Mouse (Mus musculus) CD4-positive, CD25-positive, alpha-beta regulatory T cell, adult 4 months (primary cell): ENCODE results near the gene Ribc2. TPM values are rescaled to one million over a fixed set of nuclear protein-coding genes. Genes with fewer than 3 reads are reported as not detected.

Source experiments
- ATAC-seq: one replicate; pipeline ENCODE4 v1.8.0; 2017
- polyA plus RNA-seq, 2 experiments: library from polyadenylated mRNA; unstranded; fragments of 100-300 nt; shearing (Covaris generic); gene quantifications; one replicate each; pipeline ENCODE4 v1.2.1; 2017

Ribc2 gene
- polyA plus RNA-seq, result not detected

DNA sequence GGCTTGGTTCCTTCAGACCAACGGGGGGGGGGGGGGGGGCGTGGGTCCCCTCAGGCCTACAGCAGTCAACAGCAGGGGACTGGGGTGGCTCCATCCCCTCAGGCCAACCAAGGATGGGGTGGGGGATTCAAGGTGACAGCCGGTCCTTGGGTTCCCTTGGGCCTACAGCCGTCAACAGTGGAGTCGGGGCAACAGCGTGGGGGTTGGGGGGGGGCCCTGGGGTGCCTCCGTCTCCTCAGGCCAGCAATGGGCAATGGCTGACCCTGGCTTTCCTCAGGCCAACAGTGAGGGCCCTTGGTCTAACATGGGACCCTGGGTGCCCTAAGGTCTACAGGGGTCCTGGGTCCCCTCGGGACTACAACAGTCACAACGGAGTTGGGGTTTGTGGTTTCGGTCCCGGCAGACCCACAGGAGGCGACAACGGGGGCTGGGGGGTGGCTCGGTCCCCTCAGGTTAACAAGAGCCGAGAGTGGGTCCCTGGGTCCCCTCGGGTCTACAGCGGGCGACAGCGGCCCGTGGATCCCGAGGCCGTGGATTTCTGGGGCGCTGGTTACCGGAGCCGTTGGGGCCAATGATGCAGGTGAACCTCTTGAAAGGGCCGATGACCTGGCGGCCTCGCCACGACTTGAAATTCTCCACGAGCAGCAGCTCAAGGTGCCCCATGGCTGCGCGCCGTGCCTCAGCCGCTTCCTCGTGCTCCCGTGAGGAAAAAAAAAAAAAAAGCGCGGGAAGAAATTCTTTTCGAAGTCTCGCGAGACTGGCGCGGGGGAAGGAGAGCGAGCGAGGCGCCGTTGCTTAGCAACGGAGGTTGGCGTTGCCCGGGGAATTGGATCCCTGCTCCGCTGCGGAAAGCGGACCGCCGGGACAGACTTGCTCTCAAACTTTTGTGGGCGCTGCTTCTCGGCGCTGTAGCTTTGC, at the start of gene Ribc2, which contains the start of gene Smc1b:
Ribc2 (plus strand) TSS at position 804 of the 918 bp plus-strand sequence.
Smc1b (minus strand) TSS at position 690 of the 918 bp plus-strand sequence.
- no peak for ATAC-seq

DNA sequence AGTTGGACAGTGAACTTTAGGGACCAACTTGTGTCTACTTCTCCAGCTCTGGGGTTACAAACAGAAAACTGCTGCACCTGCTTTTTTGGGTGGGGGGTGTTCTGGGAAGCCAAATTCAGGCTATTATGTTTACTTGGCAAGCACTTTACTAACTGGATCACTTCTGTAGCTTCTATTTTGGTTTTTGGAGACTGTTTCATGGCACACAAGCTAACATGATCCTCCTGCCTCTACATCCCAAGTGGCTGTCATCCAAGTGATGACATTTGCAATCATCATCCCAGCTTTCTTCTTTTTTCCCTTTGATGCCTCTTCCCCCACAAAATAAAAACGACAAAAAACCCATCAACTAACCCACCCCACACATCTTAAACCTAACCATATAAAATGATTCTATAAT, 46.2 kb upstream of the Ribc2 start:
- no peak for ATAC-seq

DNA sequence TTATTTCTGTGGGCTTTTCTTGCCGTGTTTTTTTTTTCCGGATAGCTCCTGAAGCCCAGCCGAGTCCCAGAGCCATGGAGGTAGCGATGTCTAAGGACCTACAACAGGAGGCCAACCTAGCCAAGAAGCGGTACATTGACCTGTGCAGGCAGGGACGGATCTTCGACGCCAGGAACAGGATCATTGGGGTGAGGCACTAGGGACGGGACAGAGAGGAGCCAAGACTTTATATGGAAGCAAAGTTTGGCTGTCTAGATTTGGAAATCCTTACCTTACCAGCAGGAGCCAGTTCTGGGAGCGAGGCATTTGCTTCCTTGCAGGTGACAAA, 279 bp downstream of the Ribc2 start:
- no peak for ATAC-seq

DNA sequence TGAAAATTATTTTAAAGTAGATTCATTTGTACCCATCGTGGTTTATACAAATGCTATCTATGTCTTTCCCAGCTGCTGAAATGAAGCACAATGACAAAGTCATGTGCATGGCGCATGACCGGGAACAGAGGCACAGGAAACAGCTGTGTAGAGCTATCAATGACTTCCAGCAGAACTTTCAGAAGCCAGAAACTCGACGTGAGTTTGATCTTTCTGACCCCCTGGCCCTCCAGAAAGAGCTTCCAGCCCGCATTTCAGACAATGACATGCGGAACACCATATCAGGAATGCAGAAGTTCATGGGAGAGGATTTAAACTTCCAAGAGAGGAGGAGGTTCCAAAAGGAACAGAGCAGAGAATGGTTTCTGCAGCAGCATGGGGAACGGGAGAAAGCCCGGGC, 3.3 kb downstream of the Ribc2 start:
- no peak for ATAC-seq

DNA sequence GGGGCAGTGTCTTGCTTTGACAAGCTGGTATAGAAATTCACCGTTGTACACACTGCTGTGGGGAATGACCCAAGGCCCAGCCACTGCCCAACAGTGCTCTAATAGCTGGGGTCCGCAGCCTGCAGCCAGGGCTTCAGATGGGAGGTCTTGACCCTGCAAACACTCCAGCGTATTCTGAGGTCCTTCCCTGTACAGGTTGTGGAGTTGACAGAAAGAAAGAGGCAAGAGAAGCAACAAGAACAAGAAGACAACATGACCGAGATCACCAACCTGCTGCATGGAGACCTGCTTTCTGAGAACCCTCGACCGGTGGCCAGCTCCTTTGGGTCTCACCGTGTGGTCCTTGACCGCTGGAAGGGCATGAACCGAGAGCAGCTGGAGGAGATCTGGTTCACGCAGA, 9.4 kb downstream of the Ribc2 start:
- no peak for ATAC-seq

DNA sequence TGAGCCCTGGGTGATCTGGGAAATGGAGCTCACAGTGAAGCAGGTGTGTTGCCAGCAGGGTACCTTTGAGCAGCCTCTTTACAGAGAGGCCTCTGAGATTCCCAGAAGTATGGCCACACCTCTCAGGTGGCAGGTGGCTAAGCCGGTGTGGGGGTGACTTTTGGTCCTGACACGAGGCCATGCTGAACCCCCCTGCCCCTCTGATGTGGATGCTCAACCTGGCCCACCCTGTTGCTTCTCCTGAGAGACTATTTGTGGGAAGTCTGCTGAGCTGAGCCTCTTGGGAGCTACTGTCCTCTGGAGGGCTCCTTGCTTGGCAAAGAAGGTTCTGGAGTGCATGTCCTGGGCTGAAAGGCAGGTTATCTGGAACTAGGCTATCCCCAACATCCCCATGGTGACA, 10.6 kb downstream of the Ribc2 start:
- no peak for ATAC-seq

DNA sequence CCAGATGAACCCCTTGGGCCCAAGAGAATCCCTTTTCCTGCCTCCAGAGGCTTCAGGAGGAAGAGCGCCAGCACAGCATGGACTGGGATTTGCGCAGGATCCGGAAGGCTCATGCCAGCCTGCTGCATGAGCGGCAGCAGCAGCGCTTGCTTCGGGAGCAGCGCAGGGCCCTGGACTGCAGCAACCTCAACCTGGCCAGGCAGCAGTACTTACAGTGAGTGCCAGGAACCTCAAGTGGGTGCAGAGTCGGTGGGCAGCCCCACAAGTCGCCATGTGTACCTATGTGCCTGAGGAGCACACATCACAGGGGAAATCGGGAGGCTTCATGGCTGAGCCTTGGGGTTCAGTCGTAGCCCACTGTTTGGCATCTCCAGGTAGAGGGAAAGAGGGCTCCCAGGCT, 11.3 kb downstream of the Ribc2 start:
- ATAC-seq, result no peak

DNA sequence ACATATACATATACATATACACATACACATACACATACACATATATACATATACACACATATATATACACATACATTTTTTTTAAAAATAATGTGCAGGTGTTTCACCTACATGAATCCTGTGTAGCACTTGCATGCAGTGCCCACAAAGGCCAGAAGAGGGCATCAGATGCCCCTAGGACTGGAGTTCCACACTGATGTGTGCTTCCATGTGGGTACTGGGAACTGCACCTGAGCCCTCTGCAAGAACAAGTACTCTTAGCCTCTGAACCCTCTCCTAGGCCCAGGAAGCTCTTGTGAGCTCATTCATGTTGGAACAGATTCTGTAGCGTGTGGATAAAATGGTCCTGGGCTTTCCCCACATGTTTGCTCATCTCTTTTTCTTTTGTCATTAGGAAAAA, 11.9 kb downstream of the Ribc2 start:
- no peak for ATAC-seq

DNA sequence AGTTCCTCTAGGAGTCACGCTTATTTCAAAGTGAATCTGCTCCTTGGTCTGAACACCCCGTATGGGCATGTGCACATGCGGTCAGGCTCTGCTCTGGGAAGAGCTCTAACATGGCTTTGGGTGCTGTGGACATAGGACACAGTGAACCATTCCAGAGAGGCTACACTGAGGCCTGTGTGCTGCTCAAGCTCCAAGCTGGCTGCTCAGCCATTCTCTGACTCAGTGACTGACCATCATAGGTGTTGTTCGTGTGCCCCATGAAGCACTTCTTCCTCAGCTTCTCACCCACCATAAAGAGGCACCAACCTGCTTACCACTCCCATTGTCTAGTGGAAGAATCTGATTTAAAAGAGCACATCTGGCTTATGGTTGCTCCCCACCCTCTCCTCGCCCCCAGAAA, 12.4 kb downstream of the Ribc2 start:
- no peak for ATAC-seq

DNA sequence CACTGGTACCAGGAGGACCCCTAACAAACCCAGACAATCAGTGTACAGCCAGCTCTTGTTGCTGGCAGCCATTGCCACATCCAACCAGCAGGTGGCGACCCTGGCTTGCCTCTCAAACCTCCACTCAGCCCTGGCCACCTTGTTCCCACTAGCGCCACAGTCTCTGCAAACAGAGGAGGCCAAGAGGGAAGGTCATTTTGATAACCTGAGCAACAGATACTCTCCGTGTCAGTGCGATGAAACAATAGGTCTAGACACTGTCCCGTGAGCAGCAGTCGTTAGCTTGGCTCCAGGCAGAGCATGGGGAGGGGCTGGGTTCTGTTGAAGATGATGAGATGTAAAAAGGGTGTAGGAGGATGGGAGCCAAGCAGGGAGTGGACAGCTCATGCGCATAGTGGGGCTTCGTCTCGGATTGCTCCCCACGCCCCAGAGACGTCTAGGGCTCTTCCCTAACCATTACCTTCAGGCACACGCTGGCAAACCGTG, 19.6 kb downstream of the Ribc2 start:
- ATAC-seq, result no peak

DNA sequence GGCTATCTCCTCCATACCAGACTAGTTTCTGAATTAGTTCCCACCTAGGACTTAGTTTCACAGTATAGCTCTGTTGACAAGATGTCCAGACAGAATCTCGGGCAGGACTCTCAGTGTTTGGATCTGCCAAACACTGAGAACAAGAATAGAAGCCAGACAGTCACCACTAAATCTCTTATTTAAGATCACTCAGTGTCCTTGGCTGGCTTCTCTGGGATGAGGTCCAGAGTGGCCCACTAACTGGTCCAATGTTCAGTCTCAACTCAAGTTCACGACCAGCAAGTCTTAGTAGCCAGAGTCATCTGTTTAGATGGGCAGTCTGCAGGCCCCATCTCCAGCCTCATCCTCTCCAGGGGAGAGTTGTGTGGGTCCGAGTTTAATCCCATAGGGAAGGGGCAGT, 20.7 kb downstream of the Ribc2 start:
- ATAC-seq, result no peak

DNA sequence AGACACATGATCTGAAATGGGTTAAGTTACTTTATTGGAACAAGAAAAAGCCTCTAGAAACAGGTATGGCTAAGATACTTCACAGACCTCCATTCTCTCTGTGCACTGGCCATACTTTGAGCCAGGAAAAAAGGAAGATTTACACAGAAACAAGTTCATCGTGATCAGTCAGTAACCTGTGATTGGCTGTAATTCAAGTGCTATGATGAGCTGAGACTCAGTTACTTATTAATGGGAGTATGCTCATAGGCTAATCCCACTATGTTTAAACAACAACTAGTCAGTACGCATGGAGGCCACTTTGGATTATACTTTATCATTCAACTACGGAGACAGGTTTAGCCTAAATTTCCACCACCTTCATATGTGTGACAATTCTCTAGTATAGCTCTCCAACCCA, 22.2 kb downstream of the Ribc2 start:
- no peak for ATAC-seq

DNA sequence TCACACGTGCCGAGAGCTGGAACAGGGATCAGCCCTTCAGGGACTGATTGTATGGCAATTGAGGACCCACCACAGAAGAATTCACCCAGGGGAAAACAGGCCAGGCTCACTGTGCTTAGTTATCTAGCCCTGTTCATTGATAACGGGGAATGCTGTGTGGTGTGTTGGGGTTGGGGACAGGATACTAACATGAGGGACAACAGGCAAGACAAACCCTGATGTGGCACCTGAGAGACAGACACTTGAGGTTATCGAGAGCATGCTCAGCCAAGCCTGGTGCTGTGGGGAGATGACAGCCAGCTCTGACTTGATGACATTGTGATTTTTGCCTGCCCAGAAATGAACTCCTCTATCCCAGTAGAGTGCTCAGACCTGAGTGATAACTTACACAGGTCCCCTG, 24.3 kb downstream of the Ribc2 start:
- ATAC-seq, result no peak

DNA sequence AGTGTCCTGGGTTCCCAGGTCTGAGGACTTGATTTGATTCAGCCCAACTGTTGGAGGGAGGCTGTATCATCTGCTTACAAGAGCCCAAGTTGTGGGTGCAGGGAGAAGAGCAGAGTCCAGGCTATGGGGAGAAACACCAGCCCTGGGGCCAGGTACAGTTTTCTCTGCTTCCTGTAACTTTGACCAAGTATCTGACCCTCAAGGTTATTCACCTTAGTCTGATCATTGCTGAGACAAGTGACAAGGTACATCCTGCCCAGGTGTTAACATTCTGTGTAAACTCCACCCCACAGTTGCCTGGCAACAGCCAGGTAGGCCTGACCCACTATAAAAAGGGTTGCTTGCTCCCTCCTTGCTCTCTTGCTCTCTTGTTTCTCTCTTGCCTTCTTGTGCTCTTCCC, 29.5 kb downstream of the Ribc2 start:
- no peak for ATAC-seq

DNA sequence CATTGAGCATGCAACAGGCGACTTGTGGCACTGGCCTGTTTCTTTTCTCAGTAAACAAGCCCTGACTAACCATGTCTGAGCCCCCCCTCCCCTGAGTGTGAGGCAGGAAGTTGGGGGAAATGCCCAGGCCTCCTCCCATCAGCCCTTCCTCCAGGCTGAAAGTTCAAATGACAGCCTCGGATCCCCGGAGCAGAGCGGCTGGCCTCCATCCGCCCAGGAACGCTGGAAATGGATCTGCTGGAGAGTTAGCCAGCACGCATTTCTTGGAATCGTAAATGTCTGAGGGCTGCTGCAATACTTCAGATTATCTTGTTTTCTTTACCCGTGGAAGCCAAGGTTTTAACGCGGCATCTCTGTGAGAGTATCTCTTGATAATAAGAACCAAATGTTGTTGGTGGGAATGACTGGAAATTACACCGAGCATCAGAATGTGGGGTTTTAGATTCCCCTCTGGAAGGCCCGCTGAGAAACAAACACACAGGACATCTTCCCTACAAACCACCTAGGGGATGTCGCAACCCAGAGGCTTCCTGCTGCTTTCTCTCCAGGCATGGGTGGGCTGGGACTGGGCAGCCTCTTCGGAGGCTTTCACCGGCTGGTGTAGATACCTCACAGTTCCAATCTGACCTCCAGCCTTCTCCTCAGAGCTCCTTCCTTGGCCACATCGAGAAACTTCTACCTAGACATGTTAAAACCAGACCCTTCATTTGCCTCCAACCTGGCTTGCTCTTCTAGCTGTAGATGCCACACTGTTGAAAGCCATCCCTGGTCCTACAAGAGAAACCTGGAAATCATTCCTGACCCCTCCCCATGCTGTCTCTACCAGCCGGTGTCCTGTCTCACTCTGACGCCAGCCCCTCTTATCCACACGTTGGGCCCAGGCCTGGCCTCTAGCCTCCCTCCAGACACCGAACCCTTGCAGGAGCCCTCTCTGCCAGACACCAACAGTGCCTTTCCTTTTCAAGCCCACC, 31.1 kb downstream of the Ribc2 start:
- ATAC-seq, result no peak

DNA sequence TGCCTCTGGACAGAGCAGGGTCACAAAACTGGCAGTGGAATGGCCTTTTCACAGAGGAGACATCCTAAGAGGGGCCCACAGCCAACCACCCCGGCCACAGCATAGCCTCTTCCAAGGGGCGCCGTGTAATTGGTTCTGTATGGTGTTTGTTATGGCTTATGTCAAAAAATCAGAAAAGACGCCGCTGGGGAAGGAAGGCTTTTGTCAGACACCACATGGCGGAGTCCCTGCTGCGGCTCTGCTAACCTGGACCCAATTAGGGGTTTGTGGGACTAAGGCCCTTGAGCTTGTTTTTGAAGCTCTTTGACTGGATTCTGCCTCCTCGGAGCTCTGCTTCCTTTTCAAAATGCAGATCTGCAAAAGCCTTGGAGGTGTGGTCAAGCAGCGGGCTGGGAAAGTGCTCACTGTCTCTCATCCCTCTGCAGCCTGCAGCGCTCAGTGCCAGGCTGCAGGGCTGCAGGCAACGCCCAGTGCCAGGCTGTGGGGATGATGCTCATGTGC, 34.6 kb downstream of the Ribc2 start:
- ATAC-seq, result no peak

DNA sequence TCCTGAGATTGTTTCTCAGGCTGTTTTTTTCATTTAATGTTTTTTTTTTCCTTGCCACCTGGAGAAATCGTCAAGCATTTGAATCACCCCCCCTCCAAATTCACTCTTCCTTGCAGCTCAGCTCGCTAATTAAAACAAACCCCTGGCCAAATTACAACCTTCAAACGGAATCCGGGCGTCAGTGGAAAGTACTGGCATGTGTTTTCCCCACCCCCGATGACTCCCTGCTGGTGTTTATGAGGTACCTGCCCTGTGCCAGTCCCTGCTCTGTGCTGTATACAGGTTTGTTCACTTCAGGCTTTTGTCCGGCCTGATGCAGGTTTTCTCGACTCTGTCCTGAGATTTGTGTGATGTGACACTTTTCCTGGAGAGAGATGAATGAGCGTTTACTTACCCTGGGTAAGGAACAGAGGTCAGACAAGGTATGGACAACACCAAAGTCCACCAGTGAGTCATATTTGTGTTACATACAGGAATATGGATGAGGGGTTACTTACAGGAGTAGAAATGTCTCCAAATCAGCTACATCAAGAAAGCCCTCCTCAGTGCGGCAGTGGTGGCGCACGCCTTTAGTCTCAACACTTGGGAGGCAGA, 35.3 kb downstream of the Ribc2 start:
- ATAC-seq, result no peak

DNA sequence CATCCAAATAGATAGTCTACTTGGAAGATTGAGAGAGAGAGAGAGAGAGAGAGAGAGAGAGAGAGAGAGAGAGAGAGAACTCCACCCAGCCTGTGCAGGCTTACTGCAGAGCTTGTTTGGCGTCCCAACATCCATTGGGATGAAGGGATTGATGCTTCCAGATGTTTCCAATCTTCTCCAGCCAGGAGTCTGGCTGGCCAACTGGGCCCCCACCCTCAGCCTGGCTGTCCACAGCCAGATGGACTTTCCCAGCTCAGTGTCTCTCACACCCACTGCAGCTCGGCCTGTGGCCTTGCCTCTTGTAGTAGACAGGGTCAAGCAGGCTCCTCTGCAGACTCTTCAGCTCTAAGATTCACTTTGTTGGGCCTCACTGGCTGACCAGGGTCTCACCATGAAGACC, 40.2 kb downstream of the Ribc2 start:
- ATAC-seq, result no peak

DNA sequence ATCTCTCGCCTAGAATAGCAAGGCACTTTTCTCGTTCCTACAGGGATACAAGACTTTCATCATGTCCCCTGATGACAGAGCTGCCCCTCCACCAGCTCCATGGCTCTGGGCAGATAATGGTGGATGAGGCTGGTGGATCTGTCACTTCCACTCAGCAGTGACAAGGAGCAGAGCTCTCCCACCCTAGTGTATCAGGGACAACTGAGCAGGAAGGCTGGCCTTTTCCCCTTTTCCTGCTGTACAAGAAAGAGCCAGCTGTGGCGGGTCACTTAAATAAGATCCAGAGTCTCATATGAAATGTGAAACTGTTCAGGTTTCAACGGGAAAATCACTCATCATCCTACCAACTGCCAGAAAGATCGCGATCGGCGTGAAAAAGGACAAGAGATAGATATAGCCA, 41.5 kb downstream of the Ribc2 start:
- no peak for ATAC-seq

DNA sequence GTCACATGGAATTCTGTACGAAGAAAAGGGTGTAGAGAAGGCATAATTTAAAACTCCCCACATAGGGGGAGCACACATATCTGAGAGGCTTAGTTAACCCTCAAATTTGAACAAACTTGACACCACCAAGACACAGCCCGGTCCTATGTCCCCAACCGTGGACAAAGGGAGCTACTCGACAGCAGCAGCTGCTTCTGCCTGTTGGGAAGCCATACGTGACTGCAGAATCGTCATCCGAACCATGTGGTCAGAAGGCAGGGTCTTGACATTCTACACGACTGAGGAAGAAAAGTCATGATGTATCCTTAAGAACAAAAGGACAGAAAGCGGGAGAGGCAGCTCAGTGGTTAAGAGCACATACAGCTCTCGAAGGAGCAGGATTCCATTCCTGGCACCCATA, 42.2 kb downstream of the Ribc2 start:
- no peak for ATAC-seq

DNA sequence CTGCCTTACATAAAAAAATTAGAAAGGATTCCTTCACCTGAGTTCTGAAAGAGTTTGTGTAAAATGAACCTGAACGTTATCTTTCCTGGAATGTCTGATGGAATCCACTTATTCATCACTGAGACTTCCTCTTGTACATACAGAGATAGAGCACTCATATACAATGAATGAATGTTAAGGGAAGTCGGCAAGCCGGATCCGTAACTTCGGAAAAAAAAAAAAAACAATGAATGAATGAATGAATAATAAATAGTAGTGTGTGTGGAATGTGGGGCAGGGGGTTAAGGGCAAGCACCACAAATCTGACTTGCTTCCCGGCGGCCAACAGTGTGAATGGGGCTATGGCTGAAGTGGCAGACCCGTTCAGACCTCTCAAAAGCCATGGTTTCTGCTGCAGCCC, 45.7 kb downstream of the Ribc2 start:
- ATAC-seq, result no peak

DNA sequence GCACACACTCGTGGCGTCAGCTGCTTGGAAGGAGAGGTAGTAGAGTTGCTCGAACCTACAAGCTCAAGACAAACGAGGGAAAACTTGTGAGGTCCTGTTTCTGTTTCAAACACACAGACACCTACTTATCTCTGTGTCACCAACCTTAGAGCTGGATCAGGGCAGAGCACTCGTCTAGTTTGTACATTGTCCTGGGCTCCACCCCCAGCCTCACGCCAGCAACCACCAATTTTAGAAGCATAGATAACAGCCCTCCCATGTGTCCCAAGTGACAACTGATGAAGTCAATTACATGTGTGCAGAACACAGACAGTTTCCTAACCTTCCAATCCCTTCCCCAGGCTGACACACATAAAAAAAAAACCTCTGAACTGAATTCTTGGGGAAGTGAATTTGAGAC, 46.3 kb downstream of the Ribc2 start:
- no peak for ATAC-seq
